Mouse (Mus musculus) liver, embryonic 14.5 days (tissue): ENCODE data around the gene Larp1b. TPM values are rescaled to one million over a fixed set of nuclear protein-coding genes. Genes with fewer than 3 reads are reported as not detected.
A peak's percentile ranks its signal among the peaks of the same experiment; 100 is the strongest.
"Not testable (repeated sequence)": the region's sequence is repeated elsewhere in the genome, so short reads cannot be mapped to it uniquely, and the experiment has no call there.

Experiments
- ATAC-seq: fragments of 200-750 bp; cut with Nextera tagmentation; 2 replicates; pipeline ENCODE4 v1.8.0; 2017; ENCODE audit warnings: moderate number of reproducible peaks, mild to moderate bottlenecking, moderate library complexity; ENCODE audit not compliant: insufficient read depth
- DNase-seq, 3 experiments: peaks; one replicate each; pipeline ENCODE4 v3.0.0-alpha.2; 2012 to 2013; ENCODE audit warnings: low read depth in 3 of 3, low spot score in 3 of 3
- H3K27ac ChIP-seq: fragments of 300-500 bp; sonication (generic); 2 replicates; pipeline ENCODE4 v1.5.1; 2014; ENCODE audit warnings: moderate library complexity, mild to moderate bottlenecking, control low read depth, inconsistent platforms
- H3K27me3 ChIP-seq: fragments of 300-500 bp; sonication (generic); 2 replicates; pipeline ENCODE4 v1.6.1; 2014; ENCODE audit warnings: mild to moderate bottlenecking, low read length, moderate library complexity; ENCODE audit not compliant: control insufficient read depth, insufficient read depth
- H3K36me3 ChIP-seq: fragments of 300-500 bp; sonication (generic); replicated peaks from 2 replicates; pipeline ENCODE4 v1.6.1; 2014; ENCODE audit warnings: low read depth; ENCODE audit not compliant: control insufficient read depth, insufficient read depth
- H3K4me1 ChIP-seq, 2 experiments: fragments of 200-500 bp in 1 of 2; fragments of 300-500 bp in 1 of 2; sonication (generic) in 1 of 2; replicated peaks; 2 replicates each; pipeline ENCODE4 v1.6.1; 2012 to 2014; ENCODE audit warnings: antibody characterized with exemption in 1 of 2, inconsistent platforms in 1 of 2, low read length in 1 of 2; ENCODE audit not compliant: control insufficient read depth in 2 of 2, insufficient read depth in 2 of 2
- H3K4me2 ChIP-seq: fragments of 300-500 bp; sonication (generic); 2 replicates; pipeline ENCODE4 v1.6.1; 2014; ENCODE audit warnings: low read depth, mild to moderate bottlenecking, control low read depth, moderate library complexity
- H3K4me3 ChIP-seq, 2 experiments: fragments of 200-500 bp in 1 of 2; fragments of 300-500 bp in 1 of 2; sonication (generic) in 1 of 2; 2 replicates each; pipeline ENCODE4 v1.5.1; 2012 to 2014; ENCODE audit warnings: low read depth in 2 of 2, low read length in 2 of 2, mild to moderate bottlenecking in 2 of 2, control low read depth in 1 of 2, inconsistent platforms in 1 of 2, moderate library complexity in 1 of 2; ENCODE audit not compliant: insufficient read depth in 1 of 2
- H3K9ac ChIP-seq: fragments of 300-500 bp; sonication (generic); replicated peaks from 2 replicates; pipeline ENCODE4 v1.6.1; 2014; ENCODE audit warnings: mild to moderate bottlenecking, control low read depth, moderate library complexity
- H3K9me3 ChIP-seq: fragments of 300-500 bp; sonication (generic); 2 replicates; pipeline ENCODE4 v1.6.1; 2016; ENCODE audit warnings: low read length, mixed read lengths; ENCODE audit not compliant: control insufficient read depth
- CTCF ChIP-seq: IDR thresholded peaks from 2 replicates; pipeline ENCODE4 v1.5.1; 2016; ENCODE audit warnings: antibody characterized with exemption, low read depth, control low read depth
- EP300 ChIP-seq: IDR thresholded peaks from 2 replicates; pipeline ENCODE4 v1.6.1; 2016; ENCODE audit warnings: antibody characterized with exemption, low read depth
- whole genome bisulfite sequencing: fragments of 180-500 bp; shearing (Covaris S2); extraction: QIAGEN DNeasy Blood & Tissue Kit; methylation state at CpG from one replicate; pipeline ENCODE4 v1.1.7; 2014; ENCODE audit not compliant: insufficient replicate concordance; 5-methylcytosine and 5-hydroxymethylcytosine counted together
- polyA plus RNA-seq, 2 experiments: library from polyadenylated mRNA; depleted of rRNA in 1 of 2; stranded (reverse) in 1 of 2; unstranded in 1 of 2; fragments of >200 nt; fragmentation: Nextera tagmentation in 1 of 2; extraction: Ambion mirVana in 1 of 2; gene quantifications; 2 replicates each; pipeline versions ENCODE4 v1.2.1 to v1.2.3; 2012 to 2014

Larp1b gene
- polyA plus RNA-seq (2012; rRNA removed) (4.4 and 9.0 TPM in 2 replicates), polyA plus RNA-seq (2014; fragmentation: Nextera tagmentation; extraction: Ambion mirVana) (7.5 and 9.3 TPM in 2 replicates)

GRCm38 (mm10) chr3:40949170-40949902, at the start of gene Larp1b:
Gene Larp1b, plus strand, starts transcription at chr3:40949828.
- DNase-seq (peak; percentile 94 to 97 (median 94)), ATAC-seq (peak; percentile 90)
- Histone ChIP-seq H3K4me1 (peaks cover 6 to 8% of the 10 kb centered on the region in 2 experiments), H3K4me2 (peak within 1 kb of the TSS; percentile 95), H3K4me3 (peak within 1 kb of the TSS; percentile 88 to 90), H3K36me3 (no peaks in the 10 kb centered on the region), H3K27me3 (peaks cover 4% of the 10 kb centered on the region), H3K9me3 (no peaks in the 10 kb centered on the region), H3K27ac (peak within 1 kb of the TSS; percentile 74), H3K9ac (peak within 1 kb of the TSS; percentile 92)
- TF ChIP-seq CTCF (peak; percentile 6; the same call in 1 of the 2 replicates), EP300 (no peak)
- under 1% methylated on average over 66 of the region's 66 CpGs for WGBS

- H3K27me3 ChIP-seq, H3K4me2 ChIP-seq, H3K4me1 ChIP-seq, H3K9me3 ChIP-seq, H3K4me3 ChIP-seq, ATAC-seq, DNase-seq, H3K36me3 ChIP-seq, H3K9ac ChIP-seq, H3K27ac ChIP-seq: not testable (repeated sequence)
- 87% methylated on average over 5 of the region's 10 CpGs for WGBS
Measured at GRCm38 (mm10) chr3:40902443-40902842, 47.2 kb upstream of the Larp1b start, which contains the start of gene 1700034I23Rik. Gene 1700034I23Rik, minus strand, starts transcription at chr3:40902543.

GRCm38 (mm10) chr3:40938189-40938588, 11.4 kb upstream of the Larp1b start:
- TF ChIP-seq CTCF (no peak), EP300 (no peak)
- Histone ChIP-seq H3K36me3 (no peaks in the 10 kb centered on the region), H3K4me2 (no peak overlapping the region), H3K4me3 (no peak overlapping the region), H3K27ac (no peak overlapping the region), H3K4me1 (no peaks in the 10 kb centered on the region), H3K9me3 (no peaks in the 10 kb centered on the region), H3K9ac (no peak overlapping the region), H3K27me3 (no peaks in the 10 kb centered on the region)
- ATAC-seq (no peak), DNase-seq (no peak)
- WGBS = 65% methylated on average over 5 of the region's 5 CpGs

- Histone ChIP-seq H3K27ac (no peak overlapping the region), H3K4me2 (no peak overlapping the region), H3K36me3 (no peaks in the 10 kb centered on the region), H3K9ac (no peak overlapping the region), H3K9me3 (no peaks in the 10 kb centered on the region), H3K4me1 (no peaks in the 10 kb centered on the region), H3K27me3 (no peaks in the 10 kb centered on the region), H3K4me3 (no peak overlapping the region)
- ATAC-seq = no peak
- TF ChIP-seq CTCF = no peak
- no peak for TF ChIP-seq EP300
- DNase-seq = no peak
- WGBS = 84% methylated on average over 4 of the region's 4 CpGs
Measured at GRCm38 (mm10) chr3:40938592-40938991, 11.0 kb upstream of the Larp1b start.

GRCm38 (mm10) chr3:40939019-40939418, 10.6 kb upstream of the Larp1b start:
- Histone ChIP-seq H3K4me2 (no peak overlapping the region), H3K27me3 (no peaks in the 10 kb centered on the region), H3K9ac (no peak overlapping the region), H3K9me3 (no peaks in the 10 kb centered on the region), H3K4me3 (no peak overlapping the region), H3K27ac (no peak overlapping the region), H3K4me1 (no peaks in the 10 kb centered on the region), H3K36me3 (no peaks in the 10 kb centered on the region)
- TF ChIP-seq EP300 (no peak), CTCF (no peak)
- DNase-seq = no peak
- no peak for ATAC-seq
